Comparison of ENCODE assay signal across 28 mouse cellular contexts in genomic region chr14:97964543-97965069, GRCm38 (mm10).
DNase-seq lines count a peak whose midpoint lies in the region; ATAC-seq lines count a peak whose summit lies in the region.
"Had no signal": no experiment of that assay in that cellular context is flagged by ENCODE, and none has a peak within 500 bp of the region (broad histone marks: within the 10 kb centered on the region; RNA-seq: fewer than 3 reads in every experiment).

No protein-coding gene starts in this region.

- H3K27ac ChIP-seq in intestine, embryonic 16.5 days (ENCODE audit: low read length) = no peak overlapping the region
- H3K27ac ChIP-seq in intestine, embryonic 15.5 days = no peak overlapping the region
- H3K27ac ChIP-seq in stomach, embryonic 15.5 days = peak overlapping the region; percentile 44; the same call in 1 of the 2 replicates
- H3K27ac ChIP-seq: forebrain, embryonic 13.5 days; heart, embryonic 10.5 days; hindbrain, embryonic 15.5 days; liver, embryonic 12.5 days; midbrain, embryonic 13.5 days had no signal

- no peaks in the 10 kb centered on the region for H3K4me1 ChIP-seq in intestine, embryonic 16.5 days (ENCODE audit: control insufficient read depth, insufficient read depth, low read length)
- no peaks in the 10 kb centered on the region for H3K4me1 ChIP-seq in intestine, embryonic 15.5 days (replicated peaks)
- H3K4me1 ChIP-seq in stomach, embryonic 15.5 days = no peaks in the 10 kb centered on the region
- H3K4me1 ChIP-seq: heart, embryonic 10.5 days; liver, embryonic 12.5 days had no signal

- H3K27me3 ChIP-seq in intestine, embryonic 16.5 days (replicated peaks; ENCODE audit: control insufficient read depth, insufficient read depth, low read length) = no peaks in the 10 kb centered on the region
- no peaks in the 10 kb centered on the region for H3K27me3 ChIP-seq in intestine, embryonic 15.5 days (replicated peaks)
- H3K27me3 ChIP-seq in stomach, embryonic 15.5 days (replicated peaks) = no peaks in the 10 kb centered on the region
- H3K27me3 ChIP-seq: CH12.LX; forebrain, embryonic 13.5 days; hindbrain, embryonic 15.5 days; liver, embryonic 12.5 days; midbrain, embryonic 13.5 days had no signal

- H3K4me2 ChIP-seq in intestine, embryonic 16.5 days (ENCODE audit: low read depth, low read length) = no peak overlapping the region
- no peak overlapping the region for H3K4me2 ChIP-seq in intestine, embryonic 15.5 days (replicated peaks)
- no peak overlapping the region for H3K4me2 ChIP-seq in stomach, embryonic 15.5 days
- H3K4me2 ChIP-seq: forebrain, embryonic 13.5 days; hindbrain, embryonic 15.5 days; liver, embryonic 12.5 days; midbrain, embryonic 13.5 days had no signal

- peak; percentile 4 for DNase-seq in lung, postnatal 25 days (ENCODE audit: low spot score)
- DNase-seq in lung, postnatal 14 days = no peak
- peak; percentile 60 for DNase-seq in Muller cell, postnatal 12 days (ENCODE audit: inconsistent ontology term)
- DNase-seq in retina, embryonic 14.5 days (ENCODE audit: low spot score) = no peak
- DNase-seq: adrenal gland, adult 8-10 months; cerebellum, adult 11 months; cerebellum, adult 9-10 months; cerebellum, postnatal 36 days; gastrocnemius, postnatal 10 days; heart, postnatal 4 days; kidney, adult 9 months; kidney, postnatal 10 days; layer of hippocampus, postnatal 36 days; left cerebral cortex, postnatal 4 days; liver, postnatal 0 days; right cerebral cortex, adult 18-20 months; spleen, adult 18-20 months; thymus, postnatal 14 days had no signal

- WGBS in intestine, embryonic 16.5 days = 38% methylated on average over 2 of the region's 2 CpGs
- WGBS in intestine, embryonic 15.5 days = 29% methylated on average over 2 of the region's 2 CpGs
- 32% methylated on average over 2 of the region's 2 CpGs for WGBS in stomach, embryonic 15.5 days

- H3K9ac ChIP-seq in intestine, embryonic 16.5 days (ENCODE audit: low read depth, low read length) = no peak overlapping the region
- no peak overlapping the region for H3K9ac ChIP-seq in intestine, embryonic 15.5 days
- no peak overlapping the region for H3K9ac ChIP-seq in stomach, embryonic 15.5 days
- H3K9ac ChIP-seq: forebrain, embryonic 13.5 days; hindbrain, embryonic 15.5 days; liver, embryonic 12.5 days; liver, postnatal 0 days; midbrain, embryonic 13.5 days had no signal

- no peaks in the 10 kb centered on the region for H3K9me3 ChIP-seq in intestine, embryonic 16.5 days (ENCODE audit: control insufficient read depth, low read length)
- H3K9me3 ChIP-seq in intestine, embryonic 15.5 days = no peaks in the 10 kb centered on the region
- H3K9me3 ChIP-seq in stomach, embryonic 15.5 days = no peaks in the 10 kb centered on the region
- H3K9me3 ChIP-seq: forebrain, embryonic 13.5 days; heart, embryonic 10.5 days; hindbrain, embryonic 15.5 days; liver, embryonic 12.5 days; midbrain, embryonic 13.5 days had no signal

- no peaks in the 10 kb centered on the region for H3K36me3 ChIP-seq in intestine, embryonic 16.5 days (ENCODE audit: control insufficient read depth, insufficient read depth, low read length)
- H3K36me3 ChIP-seq in intestine, embryonic 15.5 days = no peaks in the 10 kb centered on the region
- no peaks in the 10 kb centered on the region for H3K36me3 ChIP-seq in stomach, embryonic 15.5 days
- H3K36me3 ChIP-seq: heart, embryonic 10.5 days; hindbrain, embryonic 15.5 days; liver, embryonic 12.5 days; midbrain, embryonic 13.5 days had no signal

- H3K4me3 ChIP-seq in intestine, embryonic 16.5 days (ENCODE audit: low read length) = no peak overlapping the region
- no peak overlapping the region for H3K4me3 ChIP-seq in intestine, embryonic 15.5 days (replicated peaks)
- no peak overlapping the region for H3K4me3 ChIP-seq in stomach, embryonic 15.5 days (replicated peaks)
- H3K4me3 ChIP-seq: forebrain, embryonic 13.5 days; heart, embryonic 10.5 days; hindbrain, embryonic 15.5 days; liver, embryonic 12.5 days; midbrain, embryonic 13.5 days had no signal

- peak; percentile 59 for ATAC-seq in intestine, embryonic 16.5 days
- no peak; the same call in 1 of the 2 replicates for ATAC-seq in intestine, embryonic 15.5 days
- peak; percentile 35; the same call in 1 of the 2 replicates for ATAC-seq in stomach, embryonic 15.5 days (ENCODE audit: insufficient read depth, low FRiP score, low read depth)
- ATAC-seq: forebrain, embryonic 13.5 days; intestine, postnatal 0 days; liver, embryonic 12.5 days; liver, postnatal 0 days had no signal

Comparison
In these comparisons a context has a peak if more than half of its experiments do, and no peak if none do; other contexts are left out.
1. DNase-seq: peak in lung, postnatal 25 days (single experiment) and Muller cell, postnatal 12 days (single experiment); none in lung, postnatal 14 days (single experiment) and retina, embryonic 14.5 days (single experiment).